Mouse (Mus musculus) neural tube, embryonic 12.5 days (tissue): ENCODE results near the gene 1700049E17Rik1. TPM values are rescaled to one million over a fixed set of nuclear protein-coding genes. Genes with fewer than 3 reads are reported as not detected.
"Not testable (repeated sequence)": the region's sequence is repeated elsewhere in the genome, so short reads cannot be mapped to it uniquely, and the experiment has no call there.

Experiments
- ATAC-seq: fragments of 200-750 bp; cut with Nextera tagmentation; 2 replicates; pipeline ENCODE4 v1.8.0; 2017; ENCODE audit warnings: low read depth, mild to moderate bottlenecking, moderate TSS enrichment, moderate library complexity; ENCODE audit not compliant: low FRiP score
- H3K27ac ChIP-seq: fragments of 300-500 bp; sonication (generic); 2 replicates; pipeline ENCODE4 v1.5.1; 2016
- H3K27me3 ChIP-seq: fragments of 300-500 bp; sonication (generic); replicated peaks from 2 replicates; pipeline ENCODE4 v1.6.1; 2016; ENCODE audit warnings: mild to moderate bottlenecking
- H3K36me3 ChIP-seq: fragments of 300-500 bp; sonication (generic); 2 replicates; pipeline ENCODE4 v1.6.1; 2016; ENCODE audit warnings: mild to moderate bottlenecking
- H3K4me1 ChIP-seq: fragments of 300-500 bp; sonication (generic); 2 replicates; pipeline ENCODE4 v1.6.1; 2016
- H3K4me2 ChIP-seq: fragments of 300-500 bp; sonication (generic); replicated peaks from 2 replicates; pipeline ENCODE4 v1.6.1; 2016; ENCODE audit warnings: mild to moderate bottlenecking
- H3K4me3 ChIP-seq: fragments of 300-500 bp; sonication (generic); 2 replicates; pipeline ENCODE4 v1.5.1; 2016
- H3K9ac ChIP-seq: fragments of 300-500 bp; sonication (generic); 2 replicates; pipeline ENCODE4 v1.6.1; 2016; ENCODE audit warnings: mild to moderate bottlenecking
- H3K9me3 ChIP-seq: fragments of 300-500 bp; sonication (generic); 2 replicates; pipeline ENCODE4 v1.6.1; 2016; ENCODE audit warnings: mild to moderate bottlenecking
- WGBS: fragments of 180-500 bp; shearing (Covaris S2); methylation state at CpG from one replicate; pipeline ENCODE4 v1.1.7; 2016; 5-methylcytosine and 5-hydroxymethylcytosine counted together
- polyA plus RNA-seq: library from polyadenylated mRNA; unstranded; fragments of >200 nt; fragmentation: Nextera tagmentation; extraction: Ambion mirVana; gene quantifications from 2 replicates; pipeline ENCODE4 v1.2.1, GENCODE M21; 2016

1700049E17Rik1 gene
- polyA plus RNA-seq: not detected in 2 replicates

- not testable (repeated sequence) for H3K36me3 ChIP-seq, ATAC-seq, H3K4me3 ChIP-seq, H3K27me3 ChIP-seq, H3K4me2 ChIP-seq, H3K9ac ChIP-seq, H3K9me3 ChIP-seq, H3K4me1 ChIP-seq, H3K27ac ChIP-seq
- no CpG with 5 or more reads among the region's 1 CpGs for WGBS
Observed at GRCm38 (mm10) chr14:41924649-41925048, at the start of gene 1700049E17Rik1. TSS of gene 1700049E17Rik1 (plus strand) at chr14:41924949.

- not testable (repeated sequence) for H3K4me3 ChIP-seq, H3K27ac ChIP-seq, H3K36me3 ChIP-seq, H3K27me3 ChIP-seq, H3K4me2 ChIP-seq, ATAC-seq, H3K4me1 ChIP-seq, H3K9ac ChIP-seq, H3K9me3 ChIP-seq
- no CpG with 5 or more reads among the region's 2 CpGs for WGBS
Observed at GRCm38 (mm10) chr14:41907190-41907589, 17.6 kb upstream of the 1700049E17Rik1 start, which contains the start of gene Gm7980. TSS of gene Gm7980 (minus strand) at chr14:41907290.

- not testable (repeated sequence) for H3K9ac ChIP-seq, H3K27me3 ChIP-seq, H3K9me3 ChIP-seq, H3K4me2 ChIP-seq, H3K36me3 ChIP-seq, H3K4me3 ChIP-seq, H3K4me1 ChIP-seq, ATAC-seq, H3K27ac ChIP-seq
- WGBS: 84% methylated on average over 2 of the region's 2 CpGs
Observed at GRCm38 (mm10) chr14:41943695-41944094, 18.9 kb downstream of the 1700049E17Rik1 start, which contains the start of gene 1700024B05Rik. TSS of gene 1700024B05Rik (plus strand) at chr14:41943995.

GRCm38 (mm10) chr14:41964095-41964494 lies 39.3 kb downstream of the 1700049E17Rik1 start:
- H3K27me3 ChIP-seq, H3K27ac ChIP-seq, H3K36me3 ChIP-seq, ATAC-seq, H3K4me2 ChIP-seq, H3K9me3 ChIP-seq, H3K4me3 ChIP-seq, H3K9ac ChIP-seq, H3K4me1 ChIP-seq: not testable (repeated sequence)
- 73% methylated on average over 4 of the region's 4 CpGs for WGBS

- not testable (repeated sequence) for H3K9ac ChIP-seq
Observed at GRCm38 (mm10) chr14:41967827-41968226, 43.1 kb downstream of the 1700049E17Rik1 start, which contains the start of gene Gm6401. TSS of gene Gm6401 (minus strand) at chr14:41967927.

GRCm38 (mm10) chr14:41968596-41968995 lies 43.8 kb downstream of the 1700049E17Rik1 start:
- ATAC-seq, H3K4me2 ChIP-seq: not testable (repeated sequence)
- 80% methylated on average over 3 of the region's 3 CpGs for WGBS

More at GRCm38 (mm10) chr14:41967827-41968226, 43.1 kb downstream of the 1700049E17Rik1 start, which contains the start of gene Gm6401:
- H3K36me3 ChIP-seq, H3K27me3 ChIP-seq, H3K27ac ChIP-seq, H3K9me3 ChIP-seq, H3K4me3 ChIP-seq, ATAC-seq, H3K4me1 ChIP-seq, H3K4me2 ChIP-seq: not testable (repeated sequence)
- 83% methylated on average over 1 of the region's 1 CpGs for WGBS

More at GRCm38 (mm10) chr14:41968596-41968995, 43.8 kb downstream of the 1700049E17Rik1 start:
- H3K27me3 ChIP-seq, H3K4me1 ChIP-seq, H3K9ac ChIP-seq, H3K4me3 ChIP-seq, H3K36me3 ChIP-seq, H3K27ac ChIP-seq, H3K9me3 ChIP-seq: not testable (repeated sequence)

Other genes with a start within 250 kb of the 1700049E17Rik1 start
- not detected in 2 replicates for gene Gm8068, start 223.1 kb upstream of the 1700049E17Rik1 start, polyA plus RNA-seq
- not detected in 2 replicates for gene Gm7929, start 174.3 kb upstream of the 1700049E17Rik1 start, polyA plus RNA-seq
- gene Gm47189, start 152.5 kb upstream of the 1700049E17Rik1 start, polyA plus RNA-seq: not detected in 2 replicates
- not detected in 2 replicates for gene Gm7980, start 17.7 kb upstream of the 1700049E17Rik1 start, polyA plus RNA-seq
- not detected in 2 replicates for gene 1700024B05Rik, start 19.0 kb downstream of the 1700049E17Rik1 start, polyA plus RNA-seq
- not detected in 2 replicates for gene Gm6401, start 43.0 kb downstream of the 1700049E17Rik1 start, polyA plus RNA-seq
- gene Gm3543, start 58.4 kb downstream of the 1700049E17Rik1 start, polyA plus RNA-seq: not detected in 2 replicates
- gene Gm7951, start 192.4 kb downstream of the 1700049E17Rik1 start, polyA plus RNA-seq: not detected in 2 replicates
- gene Gm17027, start 237.7 kb downstream of the 1700049E17Rik1 start, polyA plus RNA-seq: not detected in 2 replicates